Mouse (Mus musculus) small intestine, adult 2 months (tissue): Measurements from ENCODE around the gene Gm20388. TPM values are rescaled to one million over a fixed set of nuclear protein-coding genes. Genes with fewer than 3 reads are reported as not detected.
A peak's percentile ranks its signal among the peaks of the same experiment; 100 is the strongest.

Experiments used
- H3K27ac ChIP-seq: fragments of 200-500 bp; 2 replicates; pipeline ENCODE4 v1.5.1; 2012; ENCODE audit warnings: low read depth, low read length, control low read depth, inconsistent platforms; ENCODE audit not compliant: insufficient read depth
- H3K27me3 ChIP-seq: fragments of 200-500 bp; 2 replicates; pipeline ENCODE4 v1.6.1; 2012; ENCODE audit warnings: mild to moderate bottlenecking, moderate library complexity, low read length, inconsistent platforms; ENCODE audit not compliant: control insufficient read depth, insufficient read depth
- H3K36me3 ChIP-seq: fragments of 200-500 bp; 2 replicates; pipeline ENCODE4 v1.6.1; 2012; ENCODE audit warnings: mild to moderate bottlenecking, low read length, control low read depth, inconsistent platforms; ENCODE audit not compliant: control insufficient read depth, insufficient read depth
- H3K4me1 ChIP-seq: fragments of 200-500 bp; 2 replicates; pipeline ENCODE4 v1.6.1; 2012; ENCODE audit warnings: low read length, inconsistent platforms, mixed read lengths; ENCODE audit not compliant: control insufficient read depth, insufficient read depth, insufficient read length
- H3K4me3 ChIP-seq: fragments of 200-500 bp; 2 replicates; pipeline ENCODE4 v1.5.1; 2012; ENCODE audit warnings: low read depth, mild to moderate bottlenecking, control low read depth, inconsistent platforms, low read length, moderate library complexity
- CTCF ChIP-seq: fragments of 200-500 bp; IDR thresholded peaks from 2 replicates; pipeline ENCODE4 v1.5.1; 2012; ENCODE audit warnings: low read depth, mild to moderate bottlenecking, control low read depth, inconsistent platforms, low read length, moderate library complexity, mixed read lengths; ENCODE audit not compliant: insufficient replicate concordance, insufficient read length; ENCODE audit errors: extremely low read depth
- POLR2A ChIP-seq: fragments of 200-500 bp; IDR thresholded peaks from 2 replicates; pipeline ENCODE4 v1.6.1; 2012; ENCODE audit warnings: low read depth, mild to moderate bottlenecking, control low read depth, inconsistent platforms, low read length, moderate library complexity
- WGBS: fragments of 180-500 bp; shearing (Covaris S2); methylation state at CpG from one replicate; pipeline ENCODE4 v1.1.7; 2018; 5-methylcytosine and 5-hydroxymethylcytosine counted together
- polyA plus RNA-seq: library from polyadenylated mRNA; depleted of rRNA; stranded (reverse); fragments of >200 nt; gene quantifications from 2 replicates; pipeline ENCODE4 v1.2.3, GENCODE M21; 2012

Gm20388 gene
- polyA plus RNA-seq, 1 experiment = 37.3 TPM

DNA sequence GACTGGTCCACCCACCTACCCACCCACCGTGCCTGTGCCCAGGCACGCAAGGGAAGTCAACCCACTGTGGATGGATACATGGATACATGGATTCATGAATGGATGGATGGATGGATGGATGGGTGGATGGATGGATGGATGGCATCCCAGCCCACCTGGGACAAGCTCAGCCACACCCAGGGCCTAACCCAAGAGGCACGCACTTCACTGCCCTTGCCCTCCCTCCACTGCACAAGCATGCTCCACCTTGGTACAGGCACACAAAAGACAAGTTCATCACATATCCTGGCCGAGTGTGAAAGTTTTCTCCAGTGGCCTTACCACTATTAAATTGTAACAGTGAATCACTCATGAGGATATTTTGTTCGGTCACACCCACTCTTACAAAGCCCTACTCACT, 3713.6 kb downstream of the Gm20388 start:
- TF ChIP-seq POLR2A = no peak
- no peak for TF ChIP-seq CTCF
- Histone ChIP-seq H3K27ac (no peak overlapping the region), H3K4me1 (peaks cover 8% of the 10 kb centered on the region; the same call in 1 of the 2 replicates), H3K36me3 (no peaks in the 10 kb centered on the region), H3K27me3 (0 out of 2 replicates have a peak, but pooled peaks cover 2% of the 10 kb centered on the region), H3K4me3 (no peak overlapping the region)
- 45% methylated on average over 5 of the region's 5 CpGs for WGBS

DNA sequence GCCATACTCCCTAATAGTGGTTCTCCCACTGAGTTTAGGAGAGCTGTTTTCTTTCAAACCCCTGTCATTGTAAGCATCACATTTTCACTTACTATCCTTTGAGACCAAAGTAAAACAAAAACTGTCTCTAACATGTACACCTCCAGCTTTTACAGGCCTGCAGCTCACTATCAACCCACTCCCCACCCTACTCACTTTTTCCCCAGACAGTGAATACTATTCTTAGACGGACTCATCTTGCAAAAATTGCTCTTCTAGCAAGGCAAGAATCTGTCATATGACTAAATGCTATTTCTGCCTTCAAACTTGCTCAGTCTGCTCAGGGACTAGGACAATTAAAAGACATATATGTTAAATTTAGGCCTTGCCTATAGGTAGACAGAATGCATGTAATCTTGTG, 3714.1 kb downstream of the Gm20388 start:
- TF ChIP-seq CTCF (no peak), POLR2A (no peak)

DNA sequence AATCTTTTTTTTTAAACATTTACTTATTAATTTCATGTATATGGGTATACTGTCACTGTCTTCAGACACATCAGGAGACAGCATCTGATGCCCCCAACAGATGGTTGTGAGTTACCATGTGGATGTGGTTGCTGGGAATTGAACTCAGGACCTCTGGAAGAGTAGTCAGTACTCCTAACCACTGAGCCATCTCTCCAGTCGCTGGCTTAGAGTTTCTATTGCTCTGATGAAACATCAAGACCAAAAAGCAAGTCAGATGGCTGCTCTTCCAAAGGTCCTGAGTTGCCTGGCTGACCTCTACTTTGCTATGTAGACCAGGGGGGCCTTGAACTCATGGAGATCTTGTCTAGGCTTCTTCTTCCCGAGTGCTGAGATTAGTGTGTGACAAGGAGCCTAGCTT, 3715.1 kb downstream of the Gm20388 start:
- peaks cover 12% of the 10 kb centered on the region; the same call in 1 of the 2 replicates for H3K4me1 ChIP-seq
- no peaks in the 10 kb centered on the region for H3K36me3 ChIP-seq
- no peak overlapping the region for H3K27ac ChIP-seq
- no peak for TF ChIP-seq CTCF
- TF ChIP-seq POLR2A = no peak
- H3K27me3 ChIP-seq = 0 out of 2 replicates have a peak, but pooled peaks cover 2% of the 10 kb centered on the region
- H3K4me3 ChIP-seq = no peak overlapping the region
- 58% methylated on average over 2 of the region's 2 CpGs for WGBS

More for the DNA sequence above, 3714.1 kb downstream of the Gm20388 start:
- no peak overlapping the region for H3K4me3 ChIP-seq
- H3K27me3 ChIP-seq = 0 out of 2 replicates have a peak, but pooled peaks cover 2% of the 10 kb centered on the region
- no peaks in the 10 kb centered on the region for H3K36me3 ChIP-seq
- WGBS = 83% methylated on average over 1 of the region's 1 CpGs
- H3K4me1 ChIP-seq = peaks cover 12% of the 10 kb centered on the region; the same call in 1 of the 2 replicates
- no peak overlapping the region for H3K27ac ChIP-seq

DNA sequence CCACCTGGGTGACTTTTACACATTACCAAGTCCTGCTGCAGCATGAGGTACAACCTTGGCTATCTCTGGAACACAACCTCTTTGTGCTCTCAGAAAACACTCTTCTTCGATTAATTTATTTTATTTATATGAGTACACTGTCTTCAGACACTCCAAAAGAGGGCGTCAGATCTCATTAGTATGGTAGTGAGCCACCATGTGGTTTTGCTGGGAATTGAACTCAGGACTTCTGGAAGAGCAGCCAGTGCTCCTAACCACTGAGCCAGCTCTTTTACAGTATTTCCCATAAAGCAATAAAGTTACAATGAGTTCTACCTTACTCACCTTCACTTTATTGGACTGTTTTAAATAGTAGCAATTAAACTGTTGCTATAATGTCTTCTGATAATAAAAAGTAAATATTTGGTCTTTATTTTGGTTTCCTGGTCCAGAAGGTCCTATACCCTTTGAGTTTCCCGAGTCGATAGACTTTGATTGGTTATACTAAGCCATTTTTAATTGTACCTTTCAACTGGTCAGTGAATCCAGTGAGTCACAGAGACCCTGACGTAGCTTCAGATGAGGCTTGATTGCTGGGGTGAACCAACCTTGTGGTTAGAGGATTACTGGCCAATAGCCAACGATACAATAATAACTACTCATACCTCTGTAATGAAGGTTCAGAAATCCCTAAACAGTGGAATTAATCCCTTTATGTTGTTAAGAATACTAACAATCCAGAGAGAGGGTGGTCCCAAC, 3716.9 kb downstream of the Gm20388 start:
- no peak overlapping the region for H3K4me3 ChIP-seq
- no peaks in the 10 kb centered on the region for H3K36me3 ChIP-seq
- 21% methylated on average over 6 of the region's 6 CpGs for WGBS
- peaks cover 17% of the 10 kb centered on the region; the same call in 1 of the 2 replicates for H3K4me1 ChIP-seq
- H3K27me3 ChIP-seq = 0 out of 2 replicates have a peak, but pooled peaks cover 2% of the 10 kb centered on the region
- no peak for TF ChIP-seq POLR2A
- TF ChIP-seq CTCF = no peak
- H3K27ac ChIP-seq = no peak overlapping the region

DNA sequence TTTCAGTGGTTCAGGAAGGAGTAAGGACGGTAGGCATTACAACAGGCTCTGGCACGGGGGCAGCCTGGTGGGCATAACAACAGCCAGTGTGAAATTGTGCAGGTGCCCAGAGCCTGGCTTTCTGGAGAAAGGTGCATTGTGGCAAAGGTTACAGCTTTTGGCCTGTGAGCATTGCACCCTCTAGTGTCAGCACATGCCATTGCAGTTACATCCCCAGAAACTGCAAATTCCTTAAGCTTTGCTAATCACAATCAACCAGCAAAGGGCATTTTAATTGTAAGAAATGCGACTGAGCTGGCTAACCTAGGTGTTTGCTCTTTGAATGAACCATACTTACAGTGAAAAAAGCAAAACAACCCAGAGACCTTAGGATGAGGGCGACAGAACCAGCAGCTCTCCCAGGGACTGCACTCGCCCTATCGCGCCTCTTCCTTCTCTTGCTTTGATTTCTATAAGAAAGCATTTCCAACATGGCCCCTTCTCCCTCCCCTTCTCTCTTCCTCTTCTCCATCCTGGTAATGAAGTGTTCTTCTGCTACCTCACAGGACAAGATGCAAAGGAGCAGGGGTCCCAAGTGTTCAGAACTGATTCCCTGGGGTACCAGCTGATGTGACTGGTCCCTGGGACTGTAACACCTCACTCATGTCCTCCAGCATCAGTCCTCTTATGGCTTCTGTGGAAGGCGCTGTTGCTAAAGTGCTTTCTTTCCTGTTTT, 3717.8 kb downstream of the Gm20388 start:
- 2% methylated on average over 8 of the region's 8 CpGs for WGBS
- 0 out of 2 replicates have a peak, but pooled peaks cover 2% of the 10 kb centered on the region for H3K27me3 ChIP-seq
- no peaks in the 10 kb centered on the region for H3K36me3 ChIP-seq
- peak overlapping the region; percentile 76 for H3K27ac ChIP-seq
- TF ChIP-seq POLR2A (no peak), CTCF (peak; percentile 66; the same call in 1 of the 2 replicates)
- peak overlapping the region; percentile 3; the same call in 1 of the 2 replicates for H3K4me3 ChIP-seq
- H3K4me1 ChIP-seq = peaks cover 24% of the 10 kb centered on the region; the same call in 1 of the 2 replicates

DNA sequence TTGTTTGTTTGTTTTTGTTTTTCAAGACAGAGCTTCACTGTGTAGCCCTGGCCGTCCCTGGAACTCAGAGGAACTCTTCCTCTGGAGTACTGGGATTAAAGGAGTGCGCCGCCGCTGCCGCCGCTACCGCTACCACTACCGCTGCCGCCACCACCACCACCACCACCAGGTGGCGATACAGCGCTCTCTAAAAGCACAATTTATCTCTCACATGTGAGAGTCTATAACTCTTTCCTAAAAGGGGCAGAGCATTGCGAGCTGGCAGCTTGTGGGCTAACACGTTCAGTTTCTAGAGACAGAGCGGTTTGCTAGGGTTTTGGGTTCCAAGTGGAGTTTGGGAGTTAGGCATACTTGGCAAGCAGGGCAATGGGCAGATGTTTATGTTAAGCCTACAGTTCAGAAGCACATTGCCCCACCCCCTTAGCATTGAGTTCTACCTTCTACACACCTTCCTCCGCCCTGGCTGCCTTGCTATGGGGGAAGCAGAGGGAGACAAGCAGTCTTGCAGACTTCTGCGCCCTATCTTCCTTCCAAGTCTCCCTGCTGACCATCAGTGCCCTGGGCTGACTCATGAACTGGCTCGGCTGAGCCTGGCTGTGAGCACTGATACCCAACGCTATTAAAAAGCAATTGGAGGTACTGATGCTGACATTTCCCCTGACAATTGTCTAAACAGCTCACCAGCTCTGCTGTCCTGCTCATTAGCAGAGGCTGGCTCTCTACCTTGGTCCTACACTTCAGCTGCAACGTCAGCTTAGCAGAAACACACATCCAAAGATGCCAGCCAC, 3718.5 kb downstream of the Gm20388 start:
- peak overlapping the region; percentile 3; the same call in 1 of the 2 replicates for H3K4me3 ChIP-seq
- peaks cover 24% of the 10 kb centered on the region; the same call in 1 of the 2 replicates for H3K4me1 ChIP-seq
- 5% methylated on average over 19 of the region's 19 CpGs for WGBS
- H3K27ac ChIP-seq = peak overlapping the region; percentile 20; the same call in 1 of the 2 replicates
- H3K36me3 ChIP-seq = no peaks in the 10 kb centered on the region
- 0 out of 2 replicates have a peak, but pooled peaks cover 2% of the 10 kb centered on the region for H3K27me3 ChIP-seq
- TF ChIP-seq CTCF = peak; percentile 92; the same call in 1 of the 2 replicates
- TF ChIP-seq POLR2A = no peak
